Mouse (Mus musculus): Measurements from ENCODE around the gene Rps27l.

Rps27l gene

DNA sequence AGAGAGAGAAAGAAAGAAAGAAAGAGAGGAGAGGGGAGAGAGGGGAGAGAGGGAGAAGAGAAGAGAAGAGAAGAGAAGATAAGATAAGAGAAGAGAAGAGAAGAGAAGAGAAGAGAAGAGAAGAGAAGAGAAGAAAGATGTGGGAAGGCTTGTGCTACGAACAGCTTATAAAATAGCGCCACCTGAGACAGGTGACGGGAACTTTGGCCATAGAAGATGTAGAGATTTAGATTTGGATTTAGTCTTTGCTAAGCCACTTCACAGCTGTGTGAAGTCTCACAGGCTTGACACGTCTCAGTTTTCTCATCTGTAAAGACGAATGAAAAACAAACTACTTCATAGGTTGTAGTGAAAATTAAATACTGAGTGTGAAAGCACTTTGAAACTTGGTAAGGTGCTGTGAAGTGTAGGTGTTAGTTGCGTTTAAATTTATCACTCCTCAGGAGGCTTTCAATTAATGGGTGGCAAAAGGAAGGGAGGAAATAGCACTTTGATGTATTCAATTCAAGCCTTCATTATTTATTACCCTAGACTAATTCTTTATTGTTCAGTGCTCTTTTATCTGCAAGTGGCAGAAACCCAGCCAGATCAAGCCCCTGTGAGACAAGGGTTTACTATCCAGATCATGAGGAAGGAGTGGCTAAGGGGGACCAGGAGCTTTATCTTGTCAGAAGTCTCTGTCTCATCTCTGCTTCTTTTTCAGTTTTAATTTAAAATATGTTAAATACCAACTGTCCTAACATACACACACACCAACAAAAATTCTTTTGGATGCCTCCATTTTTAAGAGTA lies 25.2 kb upstream of the Rps27l start:
- DNase-seq (ENCODE audit: low read depth, low spot score) = no peak

DNA sequence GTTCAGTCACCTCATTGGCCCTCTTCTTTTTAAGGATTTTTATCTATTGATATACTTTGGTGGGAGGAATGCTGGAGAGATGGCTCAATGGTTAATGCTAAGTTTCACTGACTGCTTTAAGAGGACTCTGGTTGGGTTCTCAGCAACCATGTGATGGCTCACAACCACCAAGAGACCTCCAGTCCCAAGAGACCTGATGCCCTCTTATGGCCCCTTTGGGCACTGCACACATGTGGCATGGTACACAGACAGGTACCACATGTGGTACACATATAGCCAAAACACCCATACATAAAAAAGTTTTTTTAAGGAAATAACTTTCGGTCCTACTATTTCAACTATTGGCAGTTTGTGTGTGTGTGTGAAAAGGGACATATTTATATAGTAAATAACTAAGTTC lies 23.8 kb upstream of the Rps27l start:
- DNase-seq (ENCODE audit: low read depth, low spot score) = no peak

GRCm38 (mm10) chr9:66925853-66926252 lies 20.0 kb upstream of the Rps27l start:
- DNase-seq (ENCODE audit: low read depth, low spot score) = no peak

DNA sequence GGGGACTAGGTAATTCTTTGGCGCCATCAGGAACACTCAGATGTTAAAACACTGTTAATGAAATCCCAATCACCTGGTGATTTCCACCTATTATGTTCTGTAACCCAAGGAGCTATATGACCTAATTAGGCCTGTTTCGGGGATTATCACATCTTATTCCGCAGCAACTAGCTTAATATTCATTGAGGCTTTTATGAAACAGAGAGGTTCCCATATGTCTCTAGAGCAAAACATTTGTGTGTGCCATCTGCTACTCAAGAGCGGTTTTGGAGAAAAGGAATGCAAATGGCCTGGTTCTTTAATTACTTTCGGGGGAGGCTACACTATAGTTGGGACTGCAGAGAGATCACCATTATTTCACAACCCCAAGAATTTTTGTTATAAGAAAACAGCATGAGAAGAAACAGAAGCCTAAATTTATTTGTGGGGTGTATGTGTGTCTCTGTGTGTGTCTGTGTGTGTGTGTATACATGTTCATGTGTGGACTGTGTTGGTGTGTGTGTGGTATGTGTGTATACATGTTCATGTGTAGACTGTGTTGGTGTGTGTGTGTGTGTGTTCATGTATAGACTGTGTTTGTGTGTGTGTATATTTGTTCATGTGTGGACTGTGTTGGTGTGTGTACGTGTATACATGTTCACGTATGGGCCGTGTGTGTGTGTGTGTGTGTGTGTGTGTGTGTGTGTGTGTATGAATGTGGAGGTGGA lies 18.0 kb upstream of the Rps27l start:
- DNase-seq (ENCODE audit: low read depth, low spot score) = peak; percentile 55

DNA sequence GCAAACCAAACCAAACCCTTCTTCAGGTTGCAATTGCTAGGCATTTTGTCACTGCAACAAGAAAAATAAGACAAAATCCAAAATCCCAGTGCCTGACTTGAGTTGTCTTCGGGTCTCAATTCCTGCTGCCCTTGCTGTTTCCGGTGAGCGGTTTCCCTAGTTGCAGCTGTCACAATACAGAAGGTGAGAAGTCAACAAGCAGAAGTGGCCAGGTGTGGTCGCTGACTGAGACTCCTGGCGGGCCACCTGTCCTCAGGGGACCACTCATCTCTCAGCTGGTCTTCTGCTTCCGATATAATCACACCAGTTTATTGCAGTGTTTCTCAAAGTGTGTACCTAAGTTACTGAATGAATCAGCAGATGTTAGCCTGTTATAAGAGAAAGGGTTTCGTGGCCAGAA lies 15.5 kb upstream of the Rps27l start:
- DNase-seq (ENCODE audit: low read depth, low spot score) = no peak

GRCm38 (mm10) chr9:66933869-66934808 lies 11.7 kb upstream of the Rps27l start:
- peak; percentile 55 for DNase-seq (ENCODE audit: low read depth, low spot score)

GRCm38 (mm10) chr9:66937507-66937906 lies 8.4 kb upstream of the Rps27l start:
- DNase-seq (ENCODE audit: low read depth, low spot score) = no peak

GRCm38 (mm10) chr9:66938836-66939235 lies 7.0 kb upstream of the Rps27l start:
- peak; percentile 37 for DNase-seq (ENCODE audit: low read depth, low spot score)

DNA sequence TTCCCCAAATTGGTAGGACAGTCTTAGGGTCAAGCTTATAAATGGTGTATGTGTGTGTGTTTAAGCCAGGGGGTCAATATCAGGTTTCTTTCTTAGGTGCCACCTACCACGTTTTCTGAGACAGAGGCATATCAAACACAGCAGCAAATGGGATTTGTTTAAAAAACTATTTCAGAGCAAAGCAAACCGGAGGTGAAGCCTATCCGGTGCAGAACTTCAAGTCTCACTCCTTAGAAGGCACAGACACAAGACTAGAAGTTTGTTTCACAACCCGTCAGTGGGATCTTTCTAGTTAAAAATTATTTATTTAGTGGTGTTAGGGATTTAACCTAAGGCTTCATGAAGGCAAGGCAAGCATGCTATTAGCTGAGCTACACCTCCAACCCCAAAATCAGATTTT lies 725 bp upstream of the Rps27l start:
- DNase-seq (ENCODE audit: low read depth, low spot score) = no peak

- DNase-seq (ENCODE audit: low read depth, low spot score) = no peak
These were observed 2.6 kb downstream of the Rps27l start for GRCm38 (mm10) chr9:66948536-66948935.

DNA sequence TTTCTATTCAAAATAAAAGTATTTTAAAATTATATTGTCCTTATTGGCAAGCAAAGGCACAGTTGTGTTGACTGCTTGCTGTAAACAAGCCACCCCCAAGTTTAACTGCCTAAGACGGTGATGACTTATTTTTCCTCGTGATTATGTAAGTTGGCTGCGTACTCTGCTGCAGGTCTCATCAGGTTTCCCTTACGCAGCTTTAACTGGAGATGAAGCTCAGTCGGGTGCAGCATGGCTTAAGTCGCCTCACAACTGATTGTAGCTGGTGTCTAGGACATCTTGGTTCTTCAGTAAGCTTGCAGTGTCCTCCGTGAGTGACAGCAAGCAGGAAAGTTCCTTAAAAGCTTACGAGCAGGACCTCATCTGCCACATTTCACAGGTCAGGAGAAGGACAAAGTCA lies 6.4 kb downstream of the Rps27l start:
- DNase-seq (ENCODE audit: low read depth, low spot score) = no peak

- DNase-seq (ENCODE audit: low read depth, low spot score) = no peak
These were observed 7.0 kb downstream of the Rps27l start for GRCm38 (mm10) chr9:66952886-66953285.

DNA sequence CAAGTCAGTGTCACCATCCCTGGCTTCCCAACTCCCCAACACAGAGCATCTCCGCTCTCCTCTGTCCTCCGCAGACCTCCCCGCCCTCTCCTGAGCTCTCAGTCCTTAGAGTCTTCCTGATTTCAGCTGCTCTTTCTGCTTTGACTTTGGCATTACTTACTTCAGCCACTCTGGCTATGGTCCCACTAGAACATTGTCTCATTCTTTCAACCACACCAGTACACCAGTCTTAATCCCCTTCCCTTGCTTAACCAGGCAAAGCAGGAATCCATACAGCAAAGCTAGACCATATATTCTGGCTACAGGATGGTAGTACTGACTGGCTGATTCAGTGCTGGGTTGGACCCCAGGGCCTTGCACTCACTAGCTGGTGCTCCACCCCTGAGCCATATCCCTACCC lies 11.6 kb downstream of the Rps27l start:
- no peak for DNase-seq (ENCODE audit: low read depth, low spot score)

DNA sequence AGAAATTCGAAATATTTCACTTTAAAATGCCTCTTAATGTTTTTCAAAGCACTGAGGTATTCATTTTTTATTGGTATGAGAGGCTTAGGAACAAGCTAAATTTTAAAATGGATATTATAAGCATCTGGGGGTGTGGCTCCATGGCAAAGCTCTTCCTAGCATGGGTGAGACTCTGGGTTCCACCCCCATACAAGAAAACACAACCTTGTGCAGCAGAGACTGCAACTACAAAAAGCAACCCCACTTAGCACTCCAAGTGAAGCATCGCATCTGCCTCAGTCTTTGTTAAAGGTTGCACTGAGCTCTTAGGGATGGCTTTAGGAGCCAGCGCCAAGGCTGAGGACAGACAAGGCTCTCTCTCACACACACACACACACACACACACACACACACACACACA lies 15.6 kb downstream of the Rps27l start:
- no peak for DNase-seq (ENCODE audit: low read depth, low spot score)

GRCm38 (mm10) chr9:66967492-66967891 lies 21.6 kb downstream of the Rps27l start:
- DNase-seq (ENCODE audit: low read depth, low spot score) = no peak

GRCm38 (mm10) chr9:66971116-66971515 lies 25.2 kb downstream of the Rps27l start:
- no peak for DNase-seq (ENCODE audit: low read depth, low spot score)

- no peak for DNase-seq (ENCODE audit: low read depth, low spot score)
These were observed 28.9 kb downstream of the Rps27l start for GRCm38 (mm10) chr9:66974721-66975225.

DNA sequence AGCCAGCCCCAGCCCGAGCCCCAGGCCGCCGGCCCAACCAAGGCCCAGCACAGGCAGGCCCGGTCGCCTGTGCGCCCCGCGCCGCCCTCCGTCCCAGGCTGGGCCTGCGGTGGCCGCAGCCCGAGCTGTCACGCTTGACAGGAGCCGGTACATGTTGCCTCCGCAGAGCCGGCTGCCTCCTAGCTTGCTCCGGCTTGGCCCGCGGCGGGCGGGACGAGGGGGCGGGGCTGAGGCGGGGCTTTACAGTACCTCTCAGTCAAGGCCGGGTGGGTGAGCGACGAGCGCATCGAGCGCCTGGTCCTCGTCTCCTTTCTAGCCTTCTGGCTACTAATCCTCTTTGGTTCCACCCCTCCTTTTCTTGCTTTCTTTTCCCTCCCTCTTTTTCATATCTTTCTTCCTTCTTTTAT lies 29.4 kb downstream of the Rps27l start, which contains the start of gene Lactb:
Gene Lactb, minus strand, starts transcription at position 246 of the 407 bp plus-strand sequence.
- DNase-seq (ENCODE audit: low read depth, low spot score) = peak; percentile 82

- no peak for DNase-seq (ENCODE audit: low read depth, low spot score)
These were observed 31.2 kb downstream of the Rps27l start for GRCm38 (mm10) chr9:66977121-66977520.

- DNase-seq (ENCODE audit: low read depth, low spot score) = no peak
These were observed 32.1 kb downstream of the Rps27l start for GRCm38 (mm10) chr9:66977982-66978381.

DNA sequence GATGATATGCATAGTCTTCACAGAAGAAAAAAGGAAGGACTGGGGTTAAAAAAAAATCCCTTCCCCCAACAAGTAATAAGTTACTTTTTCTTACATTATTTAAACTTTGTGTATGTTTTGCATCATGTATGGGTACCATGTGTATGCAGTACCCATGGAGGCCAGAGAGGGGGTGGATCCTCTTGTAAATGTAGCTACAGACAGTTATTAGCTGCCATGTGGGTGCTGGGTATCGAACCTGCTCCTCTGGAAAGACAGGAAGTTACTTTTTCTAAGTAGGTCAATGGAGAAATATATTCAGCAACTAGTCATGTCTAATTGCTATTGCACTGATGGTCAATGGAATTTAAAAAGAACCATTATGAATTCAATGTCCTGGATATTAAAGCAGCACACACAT lies 32.6 kb downstream of the Rps27l start:
- no peak for DNase-seq (ENCODE audit: low read depth, low spot score)

DNA sequence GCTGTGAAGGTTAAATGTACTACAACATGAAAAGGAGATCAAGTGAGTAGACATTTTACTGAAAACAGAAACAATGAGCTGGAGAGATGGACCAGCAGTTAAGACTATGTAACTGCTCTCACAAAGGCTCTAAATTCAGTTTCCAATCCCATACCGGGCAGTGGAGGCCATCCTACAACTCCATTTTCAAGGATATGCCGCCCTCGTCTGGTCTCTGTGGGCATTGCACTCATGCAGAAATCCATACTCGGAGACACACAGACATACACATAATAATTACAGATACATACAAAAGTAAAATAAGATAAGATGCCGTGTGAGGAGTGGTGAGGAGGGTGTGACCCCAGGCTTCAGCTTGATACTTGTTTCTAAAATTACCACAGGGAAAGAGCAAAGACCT lies 34.6 kb downstream of the Rps27l start:
- DNase-seq (ENCODE audit: low read depth, low spot score) = no peak

All from brain, embryonic 18.5 days (tissue).